9 mouse cellular contexts compared by ENCODE assay signal in genomic region chr11:118490566-118491218, GRCm38 (mm10). TPM values are rescaled to one million over a fixed set of nuclear protein-coding genes. Genes with fewer than 3 reads are reported as not detected.
DNase-seq lines count a peak whose midpoint lies in the region; ATAC-seq and TF ChIP-seq lines count a peak whose summit lies in the region.
"Had no signal": no experiment of that assay in that cellular context is flagged by ENCODE, and none has a peak within 500 bp of the region (broad histone marks: within the 10 kb centered on the region; RNA-seq: fewer than 3 reads in every experiment).

No protein-coding gene starts in this region.

- peak; percentile 27; the same call in 1 of the 2 replicates for ATAC-seq in hindbrain, postnatal 0 days
- peak; percentile 80 for ATAC-seq in liver, embryonic 11.5 days (replicated peaks; ENCODE audit: low FRiP score)
- ATAC-seq: Patski had no signal

- H3K4me3 ChIP-seq in hindbrain, postnatal 0 days (ENCODE audit: low read length): no peak overlapping the region
- peak overlapping the region; percentile 35 for H3K4me3 ChIP-seq in liver, embryonic 11.5 days (ENCODE audit: low read depth, low read length)

- H3K4me2 ChIP-seq in hindbrain, postnatal 0 days (ENCODE audit: low read depth, low read length): peak overlapping the region; percentile 31; the same call in 1 of the 2 replicates
- peak overlapping the region; percentile 67 for H3K4me2 ChIP-seq in liver, embryonic 11.5 days

- WGBS in hindbrain, postnatal 0 days: 23% methylated on average over 22 of the region's 22 CpGs
- 16% methylated on average over 22 of the region's 22 CpGs for WGBS in liver, embryonic 11.5 days

- H3K27ac ChIP-seq in hindbrain, postnatal 0 days: peak overlapping the region; percentile 29; the same call in 1 of the 2 replicates
- H3K27ac ChIP-seq in liver, embryonic 11.5 days (ENCODE audit: low read depth, low read length): no peak overlapping the region

- no peaks in the 10 kb centered on the region for H3K27me3 ChIP-seq in hindbrain, postnatal 0 days (ENCODE audit: insufficient read depth, low read length)
- no peaks in the 10 kb centered on the region; the same call in 1 of the 2 replicates for H3K27me3 ChIP-seq in liver, embryonic 11.5 days (replicated peaks; ENCODE audit: control insufficient read depth, insufficient read depth, low read length)
- H3K27me3 ChIP-seq: Patski had no signal

- peak; percentile 81 for TF ChIP-seq CTCF in hindbrain, postnatal 0 days (IDR thresholded peaks at IDR 0.05; ENCODE audit: low read depth)

- peak; percentile 66 to 72 for DNase-seq in cerebellum, adult 18-20 months
- no peak for DNase-seq in cerebellum, adult 11-12 months
- DNase-seq in cerebellum, postnatal 14 days: peak; percentile 78 to 90
- DNase-seq in gastrocnemius, postnatal 10 days: peak; percentile 94
- peak; percentile 78 for DNase-seq in hindbrain, postnatal 0 days (ENCODE audit: low spot score)
- peak; percentile 84 for DNase-seq in liver, embryonic 11.5 days (ENCODE audit: low spot score)
- DNase-seq in natural killer cell, adult 2 months (ENCODE audit: low spot score in 2 of 2): peak; percentile 58 to 70
- DNase-seq in testis, postnatal 10 days (ENCODE audit: low spot score): peak; percentile 92

- 0 out of 2 replicates have a peak overlapping the region, but pooled peaks have one; percentile 9 for H3K9ac ChIP-seq in hindbrain, postnatal 0 days (replicated peaks; ENCODE audit: low read length)
- peak overlapping the region; percentile 38 for H3K9ac ChIP-seq in liver, embryonic 11.5 days (ENCODE audit: low read depth, low read length)

- H3K9me3 ChIP-seq in hindbrain, postnatal 0 days (ENCODE audit: low read length): no peaks in the 10 kb centered on the region
- no peaks in the 10 kb centered on the region for H3K9me3 ChIP-seq in liver, embryonic 11.5 days (ENCODE audit: control insufficient read depth, low read length)

- peaks cover 4% of the 10 kb centered on the region; the same call in 1 of the 2 replicates for H3K4me1 ChIP-seq in hindbrain, postnatal 0 days (ENCODE audit: insufficient read depth, low read length)
- H3K4me1 ChIP-seq in liver, embryonic 11.5 days (replicated peaks; ENCODE audit: control insufficient read depth, insufficient read depth, low read length): peaks cover 5% of the 10 kb centered on the region

- no peaks in the 10 kb centered on the region for H3K36me3 ChIP-seq in hindbrain, postnatal 0 days (ENCODE audit: insufficient read depth, low read length)
- no peaks in the 10 kb centered on the region for H3K36me3 ChIP-seq in liver, embryonic 11.5 days (ENCODE audit: control insufficient read depth, insufficient read depth, low read length)

RNA-seq across cellular contexts. Expression of gene Engase, which starts 14.1 kb away (rescaled TPM):
- 10 to 100 TPM; 16.6 to 17.3 TPM for total RNA-seq in gastrocnemius, postnatal 10 days (2021)
- total RNA-seq in hindbrain, postnatal 0 days (2014; rRNA removed): 9.0 and 20.7 TPM in 2 replicates
- polyA plus RNA-seq in hindbrain, postnatal 0 days (2015; fragmentation: Nextera tagmentation; extraction: Ambion mirVana): 6.5 and 7.0 TPM in 2 replicates
- polyA plus RNA-seq in liver, embryonic 11.5 days (2014; fragmentation: Nextera tagmentation; extraction: Ambion mirVana): 13.4 and 14.3 TPM in 2 replicates
